Mouse (Mus musculus): ENCODE results near the gene Hba-a1.

DNA sequence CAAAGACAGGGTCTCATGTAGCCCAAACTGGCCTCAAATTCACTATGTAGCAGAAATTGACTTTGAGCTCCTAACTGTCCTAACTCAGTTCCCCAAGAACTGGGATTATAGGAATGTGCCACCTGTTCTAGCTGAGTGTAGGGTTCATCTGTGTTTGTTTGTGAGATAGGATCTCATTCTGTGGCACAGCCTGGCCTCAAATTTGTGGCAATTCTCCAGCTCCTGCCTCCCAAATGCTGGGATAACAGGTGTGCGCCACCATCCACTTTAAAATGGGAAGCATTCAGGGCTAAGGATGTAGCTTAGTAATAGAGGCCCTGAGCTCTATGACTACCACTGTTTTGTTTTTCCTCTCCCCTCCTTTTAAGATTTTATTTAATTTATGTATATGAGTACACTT is 30.2 kb upstream of the Hba-a1 start:
- TF ChIP-seq CTCF (IDR thresholded peaks at IDR 0.05; ENCODE audit: borderline replicate concordance, insufficient read depth, low read length) (no peak), POLR2A (IDR thresholded peaks at IDR 0.05; ENCODE audit: low read depth, low read length) (no peak)
